Mouse (Mus musculus) intestine, postnatal 0 days (tissue): ENCODE measurements around the gene H60b. TPM values are rescaled to one million over a fixed set of nuclear protein-coding genes. Genes with fewer than 3 reads are reported as not detected.
"Not testable (repeated sequence)": the region's sequence is repeated elsewhere in the genome, so short reads cannot be mapped to it uniquely, and the experiment has no call there.

ENCODE experiments used
- ATAC-seq: fragments of 200-750 bp; cut with Nextera tagmentation; 2 replicates; pipeline ENCODE4 v1.8.0; 2017; ENCODE audit warnings: mild to moderate bottlenecking, moderate TSS enrichment, moderate library complexity
- H3K27ac ChIP-seq: fragments of 300-500 bp; sonication (generic); 2 replicates; pipeline ENCODE4 v1.5.1; 2014; ENCODE audit warnings: mild to moderate bottlenecking, low read depth, low read length, moderate library complexity
- H3K27me3 ChIP-seq: fragments of 300-500 bp; sonication (generic); replicated peaks from 2 replicates; pipeline ENCODE4 v1.6.1; 2014; ENCODE audit warnings: low read length, mixed read lengths; ENCODE audit not compliant: control insufficient read depth, insufficient read depth
- H3K36me3 ChIP-seq: fragments of 300-500 bp; sonication (generic); 2 replicates; pipeline ENCODE4 v1.6.1; 2014; ENCODE audit warnings: mild to moderate bottlenecking, moderate library complexity; ENCODE audit not compliant: control insufficient read depth, insufficient read depth
- H3K4me1 ChIP-seq: fragments of 300-500 bp; sonication (generic); replicated peaks from 2 replicates; pipeline ENCODE4 v1.6.1; 2014; ENCODE audit warnings: antibody characterized with exemption, low read length, mixed read lengths; ENCODE audit not compliant: control insufficient read depth, insufficient read depth
- H3K4me2 ChIP-seq: fragments of 300-500 bp; sonication (generic); replicated peaks from 2 replicates; pipeline ENCODE4 v1.6.1; 2014; ENCODE audit warnings: low read depth, mild to moderate bottlenecking, moderate library complexity
- H3K4me3 ChIP-seq: fragments of 300-500 bp; sonication (generic); 2 replicates; pipeline ENCODE4 v1.5.1; 2014; ENCODE audit warnings: low read depth, low read length
- H3K9ac ChIP-seq: fragments of 300-500 bp; sonication (generic); 2 replicates; pipeline ENCODE4 v1.6.1; 2014; ENCODE audit warnings: mild to moderate bottlenecking, low read depth, low read length
- H3K9me3 ChIP-seq: fragments of 300-500 bp; sonication (generic); 2 replicates; pipeline ENCODE4 v1.6.1; 2016; ENCODE audit warnings: mixed run types; ENCODE audit not compliant: control insufficient read depth
- CTCF ChIP-seq: sonication (generic); IDR thresholded peaks from 2 replicates; pipeline ENCODE4 v1.5.1; 2016; ENCODE audit warnings: low read depth, mild to moderate bottlenecking, control low read depth, antibody characterized with exemption, moderate library complexity
- whole genome bisulfite sequencing: fragments of 180-500 bp; shearing (Covaris S2); extraction: QIAGEN DNeasy Blood & Tissue Kit; methylation state at CpG from one replicate; pipeline ENCODE4 v1.1.7; 2014; 5-methylcytosine and 5-hydroxymethylcytosine counted together
- polyA plus RNA-seq: library from polyadenylated mRNA; unstranded; fragments of >200 nt; fragmentation: Nextera tagmentation; extraction: Ambion mirVana; gene quantifications from 2 replicates; pipeline ENCODE4 v1.2.1, GENCODE M21; 2015

H60b gene
- polyA plus RNA-seq, 1 experiment from 2014 or later: 0.50 TPM

- H3K27ac ChIP-seq: no peak overlapping the region
- H3K9me3 ChIP-seq: no peaks in the 10 kb centered on the region
- no peak overlapping the region for H3K4me3 ChIP-seq
- no peak for TF ChIP-seq CTCF
- no peak for ATAC-seq
- WGBS: 43% methylated on average over 3 of the region's 3 CpGs
- peaks cover 68% of the 10 kb centered on the region for H3K27me3 ChIP-seq
- no peaks in the 10 kb centered on the region for H3K4me1 ChIP-seq
- no peak overlapping the region for H3K4me2 ChIP-seq
- H3K36me3 ChIP-seq: no peaks in the 10 kb centered on the region
- H3K9ac ChIP-seq: no peak overlapping the region
Measured at GRCm38 (mm10) chr10:22154871-22155799, 3.3 kb upstream of the H60b start.

GRCm38 (mm10) chr10:22159131-22159561, 760 bp downstream of the H60b start:
- Histone ChIP-seq H3K4me1 (no peaks in the 10 kb centered on the region), H3K27me3 (peaks cover 56% of the 10 kb centered on the region), H3K27ac (no peak overlapping the region), H3K9ac (no peak overlapping the region), H3K9me3 (no peaks in the 10 kb centered on the region), H3K4me3 (peak overlapping the region; percentile 38; the same call in 1 of the 2 replicates), H3K4me2 (peak overlapping the region; percentile 68), H3K36me3 (no peaks in the 10 kb centered on the region)
- no peak for TF ChIP-seq CTCF
- WGBS: 2% methylated on average over 24 of the region's 24 CpGs
- ATAC-seq: 0 out of 2 replicates have a peak, but pooled peaks have one; percentile 19

GRCm38 (mm10) chr10:22159581-22160140, 1.3 kb downstream of the H60b start:
- WGBS: 23% methylated on average over 23 of the region's 23 CpGs
- Histone ChIP-seq H3K9me3 (no peaks in the 10 kb centered on the region), H3K4me1 (no peaks in the 10 kb centered on the region), H3K36me3 (no peaks in the 10 kb centered on the region), H3K27me3 (peaks cover 52% of the 10 kb centered on the region), H3K9ac (no peak overlapping the region), H3K4me3 (no peak overlapping the region), H3K27ac (no peak overlapping the region), H3K4me2 (no peak overlapping the region)
- no peak for ATAC-seq
- TF ChIP-seq CTCF: no peak

GRCm38 (mm10) chr10:22163279-22163678, 4.9 kb downstream of the H60b start:
- not testable (repeated sequence) for H3K4me1 ChIP-seq, H3K9ac ChIP-seq, H3K27ac ChIP-seq, H3K36me3 ChIP-seq, ATAC-seq, H3K4me3 ChIP-seq, H3K9me3 ChIP-seq
- H3K27me3 ChIP-seq: peaks cover 20% of the 10 kb centered on the region
- H3K4me2 ChIP-seq: peak overlapping the region; percentile 45
- 11% methylated on average over 9 of the region's 9 CpGs for WGBS

GRCm38 (mm10) chr10:22163705-22164583, 5.6 kb downstream of the H60b start:
- not testable (repeated sequence) for H3K4me3 ChIP-seq, ATAC-seq
- 35% methylated on average over 13 of the region's 16 CpGs for WGBS

GRCm38 (mm10) chr10:22165328-22166003, 7.1 kb downstream of the H60b start:
- H3K9me3 ChIP-seq, H3K4me2 ChIP-seq, H3K9ac ChIP-seq, H3K27me3 ChIP-seq, ATAC-seq, H3K36me3 ChIP-seq, H3K4me1 ChIP-seq, H3K4me3 ChIP-seq, H3K27ac ChIP-seq: not testable (repeated sequence)
- WGBS: 81% methylated on average over 5 of the region's 5 CpGs

More at GRCm38 (mm10) chr10:22163705-22164583, 5.6 kb downstream of the H60b start:
- not testable (repeated sequence) for H3K9ac ChIP-seq, H3K27ac ChIP-seq, H3K36me3 ChIP-seq, H3K9me3 ChIP-seq, H3K4me1 ChIP-seq
- Histone ChIP-seq H3K27me3 (peaks cover 13% of the 10 kb centered on the region), H3K4me2 (peak overlapping the region; percentile 45)
- TF ChIP-seq CTCF: peak; percentile 70

- 58% methylated on average over 2 of the region's 2 CpGs for WGBS
- not testable (repeated sequence) for H3K9ac ChIP-seq, H3K27ac ChIP-seq, H3K4me1 ChIP-seq, ATAC-seq, H3K36me3 ChIP-seq, H3K9me3 ChIP-seq, H3K27me3 ChIP-seq, H3K4me3 ChIP-seq, H3K4me2 ChIP-seq
Measured at GRCm38 (mm10) chr10:22166025-22166424, 7.6 kb downstream of the H60b start.

- not testable (repeated sequence) for H3K4me3 ChIP-seq, H3K27me3 ChIP-seq, H3K27ac ChIP-seq, H3K9me3 ChIP-seq, ATAC-seq, H3K4me1 ChIP-seq, H3K9ac ChIP-seq, H3K4me2 ChIP-seq, H3K36me3 ChIP-seq
- 81% methylated on average over 1 of the region's 1 CpGs for WGBS
Measured at GRCm38 (mm10) chr10:22167061-22167460, 8.7 kb downstream of the H60b start.
